Mouse (Mus musculus) midbrain, embryonic 14.5 days (tissue): Measurements from ENCODE around the gene Gck. TPM values are rescaled to one million over a fixed set of nuclear protein-coding genes. Genes with fewer than 3 reads are reported as not detected.

ENCODE experiments used
- polyA plus RNA-seq: library from polyadenylated mRNA; unstranded; fragments of >200 nt; fragmentation: Nextera tagmentation; extraction: Ambion mirVana; gene quantifications from 2 replicates; pipeline ENCODE4 v1.2.1, GENCODE M21; 2014

Gene Gck
- polyA plus RNA-seq, 1 experiment from 2014 or later, result 5.9 TPM

Other genes with a start within 250 kb of the Gck start
- 180 and 218 TPM in 2 replicates for gene Mrps24, start 234.4 kb downstream of the Gck start, polyA plus RNA-seq
- 21.5 and 23.9 TPM in 2 replicates for gene Urgcp, start 187.7 kb downstream of the Gck start, polyA plus RNA-seq
- 145 and 148 TPM in 2 replicates for gene Dbnl, start 161.6 kb downstream of the Gck start, polyA plus RNA-seq
- 2.1 and 2.3 TPM in 2 replicates for gene Pgam2, start 146.3 kb downstream of the Gck start, polyA plus RNA-seq
- gene Polm, start 112.1 kb downstream of the Gck start, polyA plus RNA-seq, result 4.9 and 5.2 TPM in 2 replicates
- gene Aebp1, start 88.1 kb downstream of the Gck start, polyA plus RNA-seq, result 0.23 and 8.5 TPM in 2 replicates
- gene Pold2, start 71.8 kb downstream of the Gck start, polyA plus RNA-seq, result 42.5 and 46.6 TPM in 2 replicates
- not detected in 2 replicates for gene Myl7, start 51.3 kb downstream of the Gck start, polyA plus RNA-seq
- gene Ykt6, start 5.6 kb upstream of the Gck start, polyA plus RNA-seq, result 40.5 and 57.6 TPM in 2 replicates
- gene Camk2b, start 116.3 kb upstream of the Gck start, polyA plus RNA-seq, result 85.6 and 124 TPM in 2 replicates
- 0.74 and 1.1 TPM in 2 replicates for gene A730071L15Rik, start 249.9 kb upstream of the Gck start, polyA plus RNA-seq